Mouse (Mus musculus) liver, embryonic 14.5 days (tissue): ENCODE data around the gene Fdx1l. TPM values are rescaled to one million over a fixed set of nuclear protein-coding genes. Genes with fewer than 3 reads are reported as not detected.

Source experiments
- ATAC-seq: fragments of 200-750 bp; cut with Nextera tagmentation; 2 replicates; pipeline ENCODE4 v1.8.0; 2017; ENCODE audit warnings: moderate number of reproducible peaks, mild to moderate bottlenecking, moderate library complexity; ENCODE audit not compliant: insufficient read depth
- DNase-seq, 3 experiments: peaks; one replicate each; pipeline ENCODE4 v3.0.0-alpha.2; 2012 to 2013; ENCODE audit warnings: low read depth in 3 of 3, low spot score in 3 of 3
- H3K27ac ChIP-seq: fragments of 300-500 bp; sonication (generic); 2 replicates; pipeline ENCODE4 v1.5.1; 2014; ENCODE audit warnings: moderate library complexity, mild to moderate bottlenecking, control low read depth, inconsistent platforms
- H3K27me3 ChIP-seq: fragments of 300-500 bp; sonication (generic); 2 replicates; pipeline ENCODE4 v1.6.1; 2014; ENCODE audit warnings: mild to moderate bottlenecking, low read length, moderate library complexity; ENCODE audit not compliant: control insufficient read depth, insufficient read depth
- H3K36me3 ChIP-seq: fragments of 300-500 bp; sonication (generic); replicated peaks from 2 replicates; pipeline ENCODE4 v1.6.1; 2014; ENCODE audit warnings: low read depth; ENCODE audit not compliant: control insufficient read depth, insufficient read depth
- H3K4me1 ChIP-seq, 2 experiments: fragments of 200-500 bp in 1 of 2; fragments of 300-500 bp in 1 of 2; sonication (generic) in 1 of 2; replicated peaks; 2 replicates each; pipeline ENCODE4 v1.6.1; 2012 to 2014; ENCODE audit warnings: antibody characterized with exemption in 1 of 2, inconsistent platforms in 1 of 2, low read length in 1 of 2; ENCODE audit not compliant: control insufficient read depth in 2 of 2, insufficient read depth in 2 of 2
- H3K4me2 ChIP-seq: fragments of 300-500 bp; sonication (generic); 2 replicates; pipeline ENCODE4 v1.6.1; 2014; ENCODE audit warnings: low read depth, mild to moderate bottlenecking, control low read depth, moderate library complexity
- H3K4me3 ChIP-seq, 2 experiments: fragments of 200-500 bp in 1 of 2; fragments of 300-500 bp in 1 of 2; sonication (generic) in 1 of 2; 2 replicates each; pipeline ENCODE4 v1.5.1; 2012 to 2014; ENCODE audit warnings: low read depth in 2 of 2, low read length in 2 of 2, mild to moderate bottlenecking in 2 of 2, control low read depth in 1 of 2, inconsistent platforms in 1 of 2, moderate library complexity in 1 of 2; ENCODE audit not compliant: insufficient read depth in 1 of 2
- H3K9ac ChIP-seq: fragments of 300-500 bp; sonication (generic); replicated peaks from 2 replicates; pipeline ENCODE4 v1.6.1; 2014; ENCODE audit warnings: mild to moderate bottlenecking, control low read depth, moderate library complexity
- H3K9me3 ChIP-seq: fragments of 300-500 bp; sonication (generic); 2 replicates; pipeline ENCODE4 v1.6.1; 2016; ENCODE audit warnings: low read length, mixed read lengths; ENCODE audit not compliant: control insufficient read depth
- CTCF ChIP-seq: IDR thresholded peaks from 2 replicates; pipeline ENCODE4 v1.5.1; 2016; ENCODE audit warnings: antibody characterized with exemption, low read depth, control low read depth
- EP300 ChIP-seq: IDR thresholded peaks from 2 replicates; pipeline ENCODE4 v1.6.1; 2016; ENCODE audit warnings: antibody characterized with exemption, low read depth
- WGBS: fragments of 180-500 bp; shearing (Covaris S2); extraction: QIAGEN DNeasy Blood & Tissue Kit; methylation state at CpG from one replicate; pipeline ENCODE4 v1.1.7; 2014; ENCODE audit not compliant: insufficient replicate concordance; 5-methylcytosine and 5-hydroxymethylcytosine counted together
- polyA plus RNA-seq, 2 experiments: library from polyadenylated mRNA; depleted of rRNA in 1 of 2; stranded (reverse) in 1 of 2; unstranded in 1 of 2; fragments of >200 nt; fragmentation: Nextera tagmentation in 1 of 2; extraction: Ambion mirVana in 1 of 2; gene quantifications; 2 replicates each; pipeline versions ENCODE4 v1.2.1 to v1.2.3; 2012 to 2014

Gene Fdx1l
- polyA plus RNA-seq, 2 experiments = 31.1 to 37.3 TPM

DNA sequence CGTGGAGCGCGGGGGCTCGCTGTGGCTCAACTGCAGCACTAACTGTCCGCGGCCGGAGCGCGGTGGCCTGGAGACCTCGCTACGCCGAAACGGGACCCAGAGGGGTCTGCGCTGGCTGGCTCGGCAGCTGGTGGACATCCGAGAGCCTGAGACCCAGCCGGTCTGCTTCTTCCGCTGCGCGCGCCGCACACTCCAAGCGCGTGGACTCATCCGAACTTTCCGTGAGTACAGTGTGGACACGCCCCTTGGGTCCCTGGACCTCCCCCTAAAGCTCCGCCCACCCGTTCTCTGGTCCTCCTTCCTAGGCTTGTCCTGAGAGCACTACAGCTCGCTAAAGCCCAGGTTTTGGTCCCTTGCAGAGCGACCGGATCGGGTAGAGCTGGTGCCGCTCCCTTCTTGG, 40.3 kb downstream of the Fdx1l start:
- peaks cover 62% of the 10 kb centered on the region for H3K27me3 ChIP-seq
- ATAC-seq = peak; percentile 25

DNA sequence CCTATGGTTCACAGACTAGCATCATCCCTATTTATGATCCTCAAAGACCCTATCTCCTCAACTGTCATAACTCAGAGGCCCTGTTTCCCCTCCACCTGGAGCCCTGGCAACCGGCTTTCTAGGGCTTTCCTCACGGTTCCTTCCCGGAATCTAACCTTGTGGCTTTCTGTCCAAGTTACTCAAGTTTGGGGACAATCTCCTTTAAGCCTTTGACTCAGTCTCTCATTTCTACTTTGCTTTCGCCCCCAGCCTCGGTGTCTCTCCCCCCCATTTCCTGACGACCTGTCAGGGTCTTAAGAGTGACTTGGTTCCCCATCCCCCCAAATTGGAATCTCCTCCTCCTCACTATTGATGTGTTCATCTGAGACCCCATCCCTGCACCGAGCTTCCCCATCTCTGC, 40.9 kb downstream of the Fdx1l start:
- Histone ChIP-seq H3K27ac (no peak overlapping the region), H3K4me3 (peak overlapping the region; percentile 49 to 67), H3K4me1 (peaks cover 28 to 32% of the 10 kb centered on the region in 2 experiments), H3K4me2 (peak overlapping the region; percentile 100), H3K27me3 (peaks cover 56% of the 10 kb centered on the region), H3K36me3 (no peaks in the 10 kb centered on the region), H3K9ac (no peak overlapping the region), H3K9me3 (no peaks in the 10 kb centered on the region)
- 4% methylated on average over 7 of the region's 7 CpGs for WGBS
- DNase-seq = no peak
- ATAC-seq = no peak
- TF ChIP-seq CTCF (no peak), EP300 (no peak)

More for the DNA sequence above, 40.3 kb downstream of the Fdx1l start:
- H3K4me1 ChIP-seq = peaks cover 23 to 26% of the 10 kb centered on the region in 2 experiments
- no peaks in the 10 kb centered on the region for H3K9me3 ChIP-seq
- under 1% methylated on average over 34 of the region's 34 CpGs for WGBS
- peak overlapping the region; percentile 100 for H3K4me2 ChIP-seq
- DNase-seq = peak; percentile 79 to 87 (median 80)
- TF ChIP-seq CTCF (no peak), EP300 (no peak)
- H3K27ac ChIP-seq = no peak overlapping the region
- no peaks in the 10 kb centered on the region for H3K36me3 ChIP-seq
- H3K4me3 ChIP-seq = peak overlapping the region; percentile 49 to 67
- H3K9ac ChIP-seq = peak overlapping the region; percentile 50

DNA sequence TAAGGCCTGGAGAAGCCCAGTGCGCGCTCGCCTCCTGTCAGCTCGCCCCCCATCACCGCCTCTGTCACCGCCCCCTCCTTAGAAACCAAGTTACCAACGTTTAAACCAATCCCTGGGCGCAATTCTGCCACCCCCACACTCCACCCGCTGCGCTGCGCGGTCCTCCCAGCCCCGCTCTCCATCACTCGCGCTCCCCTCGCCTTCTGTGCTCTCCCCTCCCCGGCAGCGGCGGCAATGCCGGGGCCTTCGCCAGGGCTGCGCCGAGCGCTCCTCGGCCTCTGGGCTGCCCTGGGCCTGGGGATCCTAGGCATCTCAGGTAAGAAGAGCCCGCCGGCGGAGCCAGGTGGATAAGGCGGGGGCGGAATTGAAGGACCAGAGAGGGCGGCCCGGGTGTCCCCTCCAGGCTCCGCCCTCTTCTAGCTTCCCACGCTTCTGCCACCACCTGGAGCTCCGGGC, 41.5 kb downstream of the Fdx1l start, which contains the start of gene Icam5:
Gene Icam5, plus strand, starts transcription at position 178 of the 456 bp plus-strand sequence.
- DNase-seq = peak in 1 of 3 experiments; percentile 35
- Histone ChIP-seq H3K4me2 (peak within 1 kb of the TSS; percentile 100), H3K9me3 (no peaks in the 10 kb centered on the region), H3K4me3 (peak within 1 kb of the TSS; percentile 67 to 79), H3K27me3 (peaks cover 50% of the 10 kb centered on the region), H3K36me3 (no peaks in the 10 kb centered on the region), H3K27ac (peak within 1 kb of the TSS; percentile 88), H3K4me1 (peaks cover 30 to 32% of the 10 kb centered on the region in 2 experiments), H3K9ac (peak within 1 kb of the TSS; percentile 65)
- no peak for ATAC-seq
- under 1% methylated on average over 35 of the region's 35 CpGs for WGBS
- TF ChIP-seq EP300 = no peak
- no peak for TF ChIP-seq CTCF

DNA sequence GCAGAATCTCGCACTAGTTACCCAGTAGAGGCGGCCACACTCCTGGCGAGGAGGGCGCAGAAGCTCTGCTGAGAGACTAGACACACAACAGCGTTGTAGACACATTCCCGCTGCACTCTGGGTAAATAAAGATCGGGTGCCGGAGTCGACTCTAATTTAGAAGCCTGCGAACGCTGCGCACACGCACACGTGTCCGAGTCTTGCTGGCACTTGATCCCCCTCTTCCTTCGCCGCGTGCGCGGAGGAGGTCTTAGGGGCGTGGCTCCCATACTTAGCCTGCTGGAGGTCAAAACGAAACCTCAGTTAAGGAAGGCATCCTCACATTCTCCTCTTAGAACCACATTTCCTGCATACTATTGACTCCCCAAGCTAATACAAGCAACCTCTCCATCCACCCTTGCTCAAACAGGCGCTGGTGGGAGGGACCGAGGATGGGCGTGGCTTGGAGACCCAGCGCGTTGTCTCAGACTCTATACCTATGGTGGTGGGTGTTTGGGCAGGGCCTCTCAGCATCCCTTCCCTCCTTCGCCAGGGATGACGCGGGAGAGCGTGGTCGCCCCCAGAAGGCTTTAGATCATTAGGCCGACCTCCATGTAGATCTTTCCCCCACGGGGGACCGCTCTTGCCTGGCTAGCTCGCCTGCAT, 42.0 kb downstream of the Fdx1l start:
- no peak for ATAC-seq
- Histone ChIP-seq H3K36me3 (no peaks in the 10 kb centered on the region), H3K4me3 (peak overlapping the region; percentile 67 to 79), H3K9ac (peak overlapping the region; percentile 65), H3K27me3 (peaks cover 45% of the 10 kb centered on the region), H3K4me1 (peaks cover 30 to 32% of the 10 kb centered on the region in 2 experiments), H3K4me2 (peak overlapping the region; percentile 100), H3K9me3 (no peaks in the 10 kb centered on the region), H3K27ac (peak overlapping the region; percentile 88)
- DNase-seq = peak in 1 of 3 experiments; percentile 44
- TF ChIP-seq CTCF (no peak), EP300 (no peak)
- under 1% methylated on average over 36 of the region's 36 CpGs for WGBS

DNA sequence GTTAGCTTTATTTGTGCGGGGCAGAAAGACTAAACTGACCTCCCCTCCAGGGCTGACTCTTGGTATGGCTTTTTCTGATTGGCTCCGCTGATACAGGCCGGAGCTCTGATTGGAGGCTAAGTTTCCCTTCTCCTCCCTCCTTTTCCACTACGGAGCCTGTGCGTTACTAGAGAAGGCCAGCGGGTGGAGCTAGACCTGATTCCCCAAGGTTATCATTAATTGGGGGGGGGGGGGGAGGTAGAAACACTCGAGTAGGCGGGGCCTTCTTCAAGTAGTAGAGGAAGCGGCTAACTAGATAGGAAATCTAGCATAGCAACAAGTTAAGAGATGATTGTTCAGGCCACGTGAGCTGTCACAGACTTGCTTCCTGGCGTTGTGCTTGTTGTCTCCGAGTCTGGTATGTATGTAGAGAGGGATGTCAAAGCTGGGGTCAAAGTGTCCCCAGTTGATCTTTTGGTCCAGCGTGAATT, 42.6 kb downstream of the Fdx1l start:
- under 1% methylated on average over 13 of the region's 13 CpGs for WGBS
- H3K36me3 ChIP-seq = no peaks in the 10 kb centered on the region
- DNase-seq = peak; percentile 93 to 97 (median 94)
- peak overlapping the region; percentile 91 for H3K27ac ChIP-seq
- peaks cover 30 to 32% of the 10 kb centered on the region in 2 experiments for H3K4me1 ChIP-seq
- H3K4me2 ChIP-seq = peak overlapping the region; percentile 100
- H3K9ac ChIP-seq = peak overlapping the region; percentile 95
- H3K27me3 ChIP-seq = peaks cover 39% of the 10 kb centered on the region
- ATAC-seq = peak; percentile 70
- TF ChIP-seq CTCF = peak; percentile 86
- 0 out of 2 replicates have a peak, but pooled peaks have one; percentile 8 for TF ChIP-seq EP300
- peak overlapping the region; percentile 67 to 87 for H3K4me3 ChIP-seq
- H3K9me3 ChIP-seq = no peaks in the 10 kb centered on the region
